Mouse (Mus musculus): Measurements from ENCODE around the gene Slit1. TPM values are rescaled to one million over a fixed set of nuclear protein-coding genes. Genes with fewer than 3 reads are reported as not detected.

The Slit1 gene
- polyA plus RNA-seq, 1 experiment from 2014 or later = 3.2 TPM

DNA sequence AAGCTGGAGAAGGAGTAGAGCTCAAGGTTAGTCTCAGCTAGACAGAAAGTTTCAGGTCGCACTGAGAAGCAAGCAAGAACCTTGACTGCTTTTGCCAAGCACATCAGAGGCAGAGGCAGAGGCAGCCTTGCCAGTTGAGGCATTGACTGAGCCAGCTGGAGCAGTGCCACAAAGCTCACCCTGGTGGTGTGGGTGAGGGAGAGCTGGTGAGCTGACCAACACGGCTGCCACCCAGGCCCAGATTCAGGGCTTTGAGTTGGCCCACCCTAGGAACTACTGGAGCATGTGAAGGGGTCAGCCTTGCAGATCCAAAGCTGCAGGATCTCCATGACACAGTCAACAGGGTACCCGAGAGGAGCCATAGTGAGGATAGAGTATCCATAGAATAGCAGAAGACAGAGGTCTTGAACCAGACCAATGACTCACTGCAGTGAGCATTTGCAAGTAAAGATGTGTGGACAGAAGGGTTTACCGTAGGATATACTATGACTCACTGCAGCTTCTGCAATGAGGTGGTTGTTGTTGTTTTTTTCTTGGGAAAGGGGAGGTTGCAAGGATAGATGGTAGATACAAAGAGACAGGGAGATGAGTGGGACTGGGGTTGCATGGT is 164.0 kb downstream of the Slit1 start:
- Histone ChIP-seq H3K9ac (ENCODE audit: low read depth, low read length) (no peak overlapping the region), H3K4me3 (replicated peaks; ENCODE audit: low read depth, low read length) (no peak overlapping the region), H3K27me3 (ENCODE audit: insufficient read depth, low read length) (no peaks in the 10 kb centered on the region), H3K9me3 (replicated peaks; ENCODE audit: low read length) (no peaks in the 10 kb centered on the region), H3K4me2 (ENCODE audit: low read length) (no peak overlapping the region), H3K4me1 (replicated peaks; ENCODE audit: insufficient read depth, low read length) (no peaks in the 10 kb centered on the region), H3K36me3 (ENCODE audit: insufficient read depth, low read length) (peaks cover 16% of the 10 kb centered on the region), H3K27ac (no peak overlapping the region)
- TF ChIP-seq CTCF (IDR thresholded peaks at IDR 0.05; ENCODE audit: low read depth) = no peak
- DNase-seq (ENCODE audit: low spot score) = no peak
- ATAC-seq (replicated peaks; ENCODE audit: low FRiP score, low read depth) = no peak
- 78% methylated on average over 4 of the region's 4 CpGs for WGBS

DNA sequence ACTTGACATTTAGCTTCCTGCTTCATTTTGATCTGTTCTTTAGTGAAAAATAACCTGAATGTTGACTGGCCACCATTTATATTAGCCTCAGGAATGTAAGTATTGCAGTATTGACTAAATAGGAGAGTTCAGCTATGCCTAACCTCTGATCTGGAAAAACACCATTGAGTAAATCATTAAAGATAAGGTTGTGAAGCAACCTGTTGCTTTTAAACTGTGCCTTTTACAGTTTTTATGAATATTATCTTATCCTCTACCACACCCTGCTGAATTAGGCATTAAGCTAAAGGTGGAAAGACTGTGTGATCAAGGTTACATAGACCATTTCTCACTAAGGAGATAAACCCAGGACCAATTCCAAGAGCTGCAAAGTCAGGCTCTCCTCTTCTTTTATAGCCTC is 165.9 kb downstream of the Slit1 start:
- H3K9ac ChIP-seq (ENCODE audit: low read depth, low read length) = no peak overlapping the region
- no peak for ATAC-seq (replicated peaks; ENCODE audit: low FRiP score, low read depth)
- no peak overlapping the region for H3K4me3 ChIP-seq (replicated peaks; ENCODE audit: low read depth, low read length)
- H3K36me3 ChIP-seq (ENCODE audit: insufficient read depth, low read length) = peaks cover 11% of the 10 kb centered on the region; the same call in 1 of the 2 replicates
- no peak overlapping the region for H3K4me2 ChIP-seq (ENCODE audit: low read length)
- no peak for DNase-seq (ENCODE audit: low spot score)
- no peaks in the 10 kb centered on the region for H3K27me3 ChIP-seq (ENCODE audit: insufficient read depth, low read length)
- no peak for TF ChIP-seq CTCF (IDR thresholded peaks at IDR 0.05; ENCODE audit: low read depth)
- no peak overlapping the region for H3K27ac ChIP-seq
- no peaks in the 10 kb centered on the region for H3K9me3 ChIP-seq (replicated peaks; ENCODE audit: low read length)
- no peaks in the 10 kb centered on the region for H3K4me1 ChIP-seq (replicated peaks; ENCODE audit: insufficient read depth, low read length)

DNA sequence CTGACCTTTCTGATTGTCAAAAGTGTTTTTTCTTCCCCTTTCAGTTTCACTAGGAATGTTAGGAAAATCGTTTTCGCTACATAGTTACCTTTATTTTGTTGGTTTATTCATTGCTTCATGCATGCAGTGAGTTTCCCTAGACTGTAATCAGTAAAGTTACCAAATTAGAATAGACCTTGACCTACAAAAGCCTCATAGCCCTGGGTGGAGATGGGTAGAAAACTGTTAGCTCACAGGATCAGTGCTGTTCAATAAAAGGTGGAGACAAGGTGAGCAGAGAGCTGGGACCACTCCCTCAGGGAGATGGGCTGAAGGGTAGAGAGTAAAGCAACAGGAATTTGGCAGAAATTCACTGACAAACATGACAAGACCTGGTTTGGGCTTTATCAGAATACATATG is 169.8 kb downstream of the Slit1 start:
- WGBS = 88% methylated on average over 2 of the region's 2 CpGs

GRCm38 (mm10) chr19:41568791-41569190 is 174.7 kb downstream of the Slit1 start:
- TF ChIP-seq CTCF (IDR thresholded peaks at IDR 0.05; ENCODE audit: low read depth) = no peak
- H3K4me3 ChIP-seq (replicated peaks; ENCODE audit: low read depth, low read length) = no peak overlapping the region
- no peaks in the 10 kb centered on the region for H3K36me3 ChIP-seq (ENCODE audit: insufficient read depth, low read length)
- H3K9ac ChIP-seq (ENCODE audit: low read depth, low read length) = no peak overlapping the region
- H3K27ac ChIP-seq = no peak overlapping the region
- no peaks in the 10 kb centered on the region for H3K4me1 ChIP-seq (replicated peaks; ENCODE audit: insufficient read depth, low read length)
- DNase-seq (ENCODE audit: low spot score) (no peak), ATAC-seq (replicated peaks; ENCODE audit: low FRiP score, low read depth) (no peak)
- WGBS = 62% methylated on average over 2 of the region's 2 CpGs
- no peaks in the 10 kb centered on the region for H3K9me3 ChIP-seq (replicated peaks; ENCODE audit: low read length)
- no peak overlapping the region for H3K4me2 ChIP-seq (ENCODE audit: low read length)
- H3K27me3 ChIP-seq (ENCODE audit: insufficient read depth, low read length) = no peaks in the 10 kb centered on the region

More for the DNA sequence above, 169.8 kb downstream of the Slit1 start:
- H3K4me3 ChIP-seq (replicated peaks; ENCODE audit: low read depth, low read length) = no peak overlapping the region
- DNase-seq (ENCODE audit: low spot score) (no peak), ATAC-seq (replicated peaks; ENCODE audit: low FRiP score, low read depth) (no peak)
- no peaks in the 10 kb centered on the region for H3K9me3 ChIP-seq (replicated peaks; ENCODE audit: low read length)
- no peaks in the 10 kb centered on the region for H3K36me3 ChIP-seq (ENCODE audit: insufficient read depth, low read length)
- H3K27me3 ChIP-seq (ENCODE audit: insufficient read depth, low read length) = no peaks in the 10 kb centered on the region
- H3K4me1 ChIP-seq (replicated peaks; ENCODE audit: insufficient read depth, low read length) = no peaks in the 10 kb centered on the region
- H3K4me2 ChIP-seq (ENCODE audit: low read length) = no peak overlapping the region
- H3K9ac ChIP-seq (ENCODE audit: low read depth, low read length) = no peak overlapping the region
- no peak for TF ChIP-seq CTCF (IDR thresholded peaks at IDR 0.05; ENCODE audit: low read depth)
- no peak overlapping the region for H3K27ac ChIP-seq

- ATAC-seq (replicated peaks; ENCODE audit: low FRiP score, low read depth) (no peak), DNase-seq (ENCODE audit: low spot score) (no peak)
- WGBS = 87% methylated on average over 3 of the region's 3 CpGs
- Histone ChIP-seq H3K27ac (no peak overlapping the region), H3K36me3 (ENCODE audit: insufficient read depth, low read length) (peaks cover 8% of the 10 kb centered on the region), H3K9ac (ENCODE audit: low read depth, low read length) (no peak overlapping the region), H3K4me1 (replicated peaks; ENCODE audit: insufficient read depth, low read length) (no peaks in the 10 kb centered on the region), H3K9me3 (replicated peaks; ENCODE audit: low read length) (no peaks in the 10 kb centered on the region), H3K4me2 (ENCODE audit: low read length) (no peak overlapping the region), H3K27me3 (ENCODE audit: insufficient read depth, low read length) (no peaks in the 10 kb centered on the region), H3K4me3 (replicated peaks; ENCODE audit: low read depth, low read length) (no peak overlapping the region)
- no peak for TF ChIP-seq CTCF (IDR thresholded peaks at IDR 0.05; ENCODE audit: low read depth)
Observed at GRCm38 (mm10) chr19:41560856-41561255, 182.6 kb downstream of the Slit1 start.

- H3K27ac ChIP-seq = no peak overlapping the region
- DNase-seq (ENCODE audit: low spot score) (no peak), ATAC-seq (replicated peaks; ENCODE audit: low FRiP score, low read depth) (no peak)
- 88% methylated on average over 9 of the region's 9 CpGs for WGBS
- H3K4me2 ChIP-seq (ENCODE audit: low read length) = no peak overlapping the region
- H3K4me3 ChIP-seq (replicated peaks; ENCODE audit: low read depth, low read length) = no peak overlapping the region
- no peaks in the 10 kb centered on the region for H3K27me3 ChIP-seq (ENCODE audit: insufficient read depth, low read length)
- no peak overlapping the region for H3K9ac ChIP-seq (ENCODE audit: low read depth, low read length)
- no peak for TF ChIP-seq CTCF (IDR thresholded peaks at IDR 0.05; ENCODE audit: low read depth)
- H3K4me1 ChIP-seq (replicated peaks; ENCODE audit: insufficient read depth, low read length) = no peaks in the 10 kb centered on the region
- peaks cover 12% of the 10 kb centered on the region for H3K36me3 ChIP-seq (ENCODE audit: insufficient read depth, low read length)
- no peaks in the 10 kb centered on the region for H3K9me3 ChIP-seq (replicated peaks; ENCODE audit: low read length)
Observed at GRCm38 (mm10) chr19:41558891-41559486, 184.5 kb downstream of the Slit1 start.
